Mouse (Mus musculus) testis, postnatal 14 days (tissue): Measurements from ENCODE around the gene Ear1.
"Not testable (repeated sequence)": the region's sequence is repeated elsewhere in the genome, so short reads cannot be mapped to it uniquely, and the experiment has no call there.

Experiments used
- DNase-seq: peaks from one replicate; pipeline ENCODE4 v3.0.0; 2021; ENCODE audit warnings: low spot score

Ear1 gene

DNA sequence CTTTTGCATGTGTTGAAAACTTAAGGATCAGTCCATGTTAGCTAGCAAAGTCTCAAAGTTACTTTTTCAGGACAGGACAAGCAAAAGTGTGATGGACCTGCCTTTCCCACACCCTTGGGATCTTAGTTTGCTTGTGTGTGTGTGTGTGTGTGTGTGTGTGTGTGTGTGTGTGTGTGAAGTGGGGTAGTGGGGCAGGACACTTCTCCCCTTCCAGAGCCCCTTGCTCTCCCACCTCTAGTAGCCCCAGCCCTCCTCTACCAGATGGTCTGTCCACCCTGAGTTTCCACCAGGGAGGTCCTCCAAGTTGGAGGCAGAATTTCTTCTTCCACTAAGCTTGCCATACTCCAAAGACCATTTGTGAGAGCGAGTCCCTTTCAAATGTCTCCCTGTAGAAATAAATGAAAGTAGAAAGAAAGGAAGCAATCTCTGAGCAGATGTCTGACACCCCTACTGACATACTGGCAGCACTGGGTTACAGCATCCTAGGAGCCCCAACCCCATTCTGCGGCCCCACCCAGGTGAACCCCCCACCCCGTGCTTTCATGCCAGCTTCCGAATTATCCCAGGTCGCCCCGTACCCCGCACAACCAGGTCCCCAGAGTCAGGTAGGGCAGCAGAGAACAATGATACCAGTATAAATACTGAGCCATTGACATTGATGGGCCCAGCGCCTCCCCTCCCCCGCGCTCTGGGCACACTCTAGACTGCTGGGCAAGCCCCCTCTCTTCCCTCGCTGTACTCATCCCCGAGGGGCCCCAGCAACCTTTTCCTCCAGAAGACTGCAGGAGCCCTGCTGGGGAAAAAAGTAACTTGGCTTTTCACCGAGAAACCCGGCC lies 79.0 kb downstream of the Ear1 start:
- DNase-seq: no peak

DNA sequence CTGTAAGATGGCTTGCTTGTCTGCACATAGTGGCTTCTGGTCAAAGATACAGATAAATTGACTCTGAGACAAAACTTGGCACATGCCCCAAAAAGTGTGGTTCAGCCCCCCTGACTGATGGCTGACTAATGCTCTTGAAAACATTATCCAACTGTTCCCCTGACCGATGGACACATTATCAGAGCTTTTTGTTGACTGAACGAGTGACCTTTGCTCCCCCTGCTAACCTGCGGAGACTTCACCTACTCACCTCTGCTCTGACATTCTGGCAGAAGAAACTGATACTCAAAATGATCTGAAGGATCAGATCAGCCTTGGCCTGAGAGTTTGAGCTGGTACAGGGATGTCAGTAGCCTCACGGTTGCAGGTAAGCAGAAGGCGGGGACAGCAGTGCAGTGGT lies 81.5 kb downstream of the Ear1 start:
- DNase-seq: not testable (repeated sequence)

DNA sequence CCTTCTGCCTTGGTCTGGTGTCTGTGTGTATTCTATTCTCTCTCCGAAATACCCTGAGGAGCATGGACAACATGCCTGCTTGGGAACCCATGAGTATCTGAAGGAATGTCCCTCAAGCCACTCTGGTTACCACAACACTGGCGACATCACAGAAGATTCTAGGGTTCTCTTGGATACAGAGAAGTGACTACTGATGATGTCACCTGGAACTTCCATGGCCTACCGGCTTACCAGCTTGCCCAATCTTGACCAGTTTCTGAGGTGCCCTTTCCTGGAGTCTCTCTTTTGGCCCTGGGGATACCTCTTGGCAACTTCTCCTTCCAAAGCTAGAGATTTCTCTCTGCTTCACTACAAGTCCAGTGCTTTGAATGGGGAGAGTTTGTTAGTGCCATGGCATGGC lies 90.7 kb downstream of the Ear1 start, which contains the start of gene Gm8180:
TSS of gene Gm8180 (minus strand) at position 101 of the 400 bp plus-strand sequence.
- not testable (repeated sequence) for DNase-seq
